Mouse (Mus musculus): ENCODE measurements at regions not wholly inside any gene's neighbourhood (a gene's known extent, or its start where the extent isn't known, plus 50 kb on each side); places are given as distances from the start of the nearest gene placed in this dataset.
"Not testable (repeated sequence)": the region's sequence is repeated elsewhere in the genome, so short reads cannot be mapped to it uniquely, and the experiment has no call there.

DNA sequence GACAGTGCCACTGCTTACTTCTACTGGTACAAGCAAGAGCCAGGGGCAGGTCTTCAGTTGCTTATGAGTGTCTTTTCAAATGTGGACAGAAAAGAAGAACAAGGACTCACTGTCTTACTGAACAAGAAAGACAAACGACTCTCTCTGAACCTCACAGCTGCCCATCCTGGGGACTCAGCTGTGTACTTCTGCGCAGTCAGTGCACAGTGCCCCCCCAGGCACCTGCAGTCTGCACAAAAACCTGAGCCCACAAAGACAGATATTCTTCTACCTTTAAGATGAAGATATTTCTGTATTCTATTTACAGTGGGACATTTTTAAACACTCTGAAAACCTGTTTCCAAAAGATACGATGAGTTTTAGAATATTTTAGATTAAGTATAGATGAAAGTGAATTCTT is 476.5 kb downstream of the Dad1 start:
- no peaks in the 10 kb centered on the region for H3K36me3 ChIP-seq (ENCODE audit: control insufficient read depth, insufficient read depth, low read length)
- DNase-seq (ENCODE audit: low spot score) (no peak), ATAC-seq (replicated peaks; ENCODE audit: low FRiP score) (no peak)
- no peak overlapping the region for H3K9ac ChIP-seq (ENCODE audit: low read depth, low read length)
- no peaks in the 10 kb centered on the region for H3K4me1 ChIP-seq (replicated peaks; ENCODE audit: control insufficient read depth, insufficient read depth, low read length)
- H3K27me3 ChIP-seq (replicated peaks; ENCODE audit: control insufficient read depth, insufficient read depth, low read length), result no peaks in the 10 kb centered on the region
- H3K4me2 ChIP-seq, result no peak overlapping the region
- H3K9me3 ChIP-seq (ENCODE audit: control insufficient read depth, low read length), result no peaks in the 10 kb centered on the region
- no peak overlapping the region for H3K27ac ChIP-seq (ENCODE audit: low read depth, low read length)
- WGBS, result 72% methylated on average over 3 of the region's 3 CpGs
- no peak overlapping the region for H3K4me3 ChIP-seq (ENCODE audit: low read depth, low read length)

DNA sequence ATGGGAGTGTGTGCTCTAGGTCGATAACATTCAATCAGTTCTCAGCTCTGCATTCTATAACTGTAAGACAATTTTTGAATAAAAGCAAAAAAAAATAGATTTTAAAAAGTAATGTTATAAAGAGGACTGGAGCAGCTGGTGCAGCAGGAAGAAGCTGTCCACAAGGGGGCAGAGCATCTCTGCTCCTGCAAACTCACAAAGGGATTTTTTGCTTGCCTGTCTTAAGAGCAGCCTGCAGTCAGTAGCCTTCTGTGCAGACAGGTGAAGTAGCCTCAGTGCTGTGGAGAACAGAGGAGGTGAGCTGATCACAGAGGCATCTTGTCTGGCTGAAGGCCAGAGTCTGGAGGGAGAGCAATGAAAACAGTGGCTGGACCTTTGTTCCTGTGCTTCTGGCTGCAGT is 477.2 kb downstream of the Dad1 start:
- not testable (repeated sequence) for H3K9me3 ChIP-seq (ENCODE audit: control insufficient read depth, low read length); DNase-seq (ENCODE audit: low spot score); H3K4me3 ChIP-seq (ENCODE audit: low read depth, low read length); ATAC-seq (replicated peaks; ENCODE audit: low FRiP score); H3K4me1 ChIP-seq (replicated peaks; ENCODE audit: control insufficient read depth, insufficient read depth, low read length); H3K27ac ChIP-seq (ENCODE audit: low read depth, low read length); H3K27me3 ChIP-seq (replicated peaks; ENCODE audit: control insufficient read depth, insufficient read depth, low read length); H3K4me2 ChIP-seq; H3K9ac ChIP-seq (ENCODE audit: low read depth, low read length); H3K36me3 ChIP-seq (ENCODE audit: control insufficient read depth, insufficient read depth, low read length)
- 29% methylated on average over 1 of the region's 1 CpGs for WGBS

DNA sequence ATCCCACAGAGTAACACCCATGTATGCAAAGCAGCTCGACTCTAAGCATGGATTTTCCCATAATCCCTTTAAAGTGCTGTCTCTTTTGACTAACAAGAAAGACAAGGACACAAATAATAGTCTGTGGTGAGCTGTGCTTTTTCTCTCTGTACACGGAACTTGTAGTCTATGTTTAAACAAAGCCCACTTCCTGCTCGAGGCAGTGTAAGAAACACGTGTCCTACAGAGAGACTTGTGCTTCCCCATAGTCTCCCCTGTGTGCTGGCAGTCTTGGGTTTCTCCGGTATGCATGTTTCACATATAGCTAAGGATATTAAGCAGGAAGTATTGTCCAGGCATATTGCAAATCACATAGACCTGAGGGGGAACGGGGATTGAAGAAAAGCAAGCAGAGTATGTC is 487.4 kb downstream of the Dad1 start:
- not testable (repeated sequence) for H3K4me1 ChIP-seq (replicated peaks; ENCODE audit: control insufficient read depth, insufficient read depth, low read length); H3K9me3 ChIP-seq (ENCODE audit: control insufficient read depth, low read length); ATAC-seq (replicated peaks; ENCODE audit: low FRiP score); H3K4me3 ChIP-seq (ENCODE audit: low read depth, low read length); H3K9ac ChIP-seq (ENCODE audit: low read depth, low read length); H3K4me2 ChIP-seq; DNase-seq (ENCODE audit: low spot score); H3K27ac ChIP-seq (ENCODE audit: low read depth, low read length); H3K36me3 ChIP-seq (ENCODE audit: control insufficient read depth, insufficient read depth, low read length); H3K27me3 ChIP-seq (replicated peaks; ENCODE audit: control insufficient read depth, insufficient read depth, low read length)
- WGBS, result 50% methylated on average over 6 of the region's 6 CpGs

DNA sequence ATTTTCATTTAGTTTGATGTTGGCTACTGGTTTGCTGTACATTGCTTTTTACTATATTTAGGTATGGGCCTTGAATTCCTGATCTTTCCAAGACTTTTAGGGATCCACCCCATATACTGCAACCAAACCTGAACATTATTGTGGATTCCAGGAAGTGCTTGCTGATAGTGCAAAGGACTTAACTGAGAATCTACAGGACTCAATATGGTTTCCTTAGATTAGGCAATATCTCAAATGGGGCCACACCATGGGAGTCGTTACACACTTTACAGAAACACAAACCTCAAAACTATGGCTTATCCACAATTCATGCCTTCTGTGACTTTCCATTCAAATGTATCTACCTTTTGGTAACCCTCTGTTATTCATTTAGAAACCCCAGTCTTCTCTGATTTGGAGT is 488.0 kb downstream of the Dad1 start:
- not testable (repeated sequence) for H3K27me3 ChIP-seq (replicated peaks; ENCODE audit: control insufficient read depth, insufficient read depth, low read length); DNase-seq (ENCODE audit: low spot score); H3K4me1 ChIP-seq (replicated peaks; ENCODE audit: control insufficient read depth, insufficient read depth, low read length); H3K36me3 ChIP-seq (ENCODE audit: control insufficient read depth, insufficient read depth, low read length); H3K4me2 ChIP-seq; H3K27ac ChIP-seq (ENCODE audit: low read depth, low read length); H3K9me3 ChIP-seq (ENCODE audit: control insufficient read depth, low read length); H3K9ac ChIP-seq (ENCODE audit: low read depth, low read length); H3K4me3 ChIP-seq (ENCODE audit: low read depth, low read length)
- WGBS, result 37% methylated on average over 1 of the region's 1 CpGs
- ATAC-seq (replicated peaks; ENCODE audit: low FRiP score), result peak; percentile 91

DNA sequence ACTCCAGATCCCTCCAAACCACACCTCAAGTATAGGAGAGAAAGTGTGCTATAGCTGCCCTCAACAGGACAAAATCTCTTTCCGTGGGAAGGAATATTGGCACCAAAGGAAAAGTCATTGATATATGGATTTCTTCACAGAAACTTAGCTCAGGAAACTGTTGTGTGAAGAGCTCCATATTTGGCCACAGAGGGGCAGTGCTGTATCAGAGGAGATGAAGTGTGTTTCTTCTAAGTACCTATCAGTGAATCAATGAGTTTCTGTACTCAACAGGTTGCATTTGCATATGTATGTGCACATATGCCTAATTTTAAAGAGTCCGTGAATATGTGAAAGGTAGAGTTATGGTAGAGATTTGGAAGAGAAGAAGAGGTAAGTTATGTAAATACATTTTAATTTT is 493.3 kb downstream of the Dad1 start:
- not testable (repeated sequence) for ATAC-seq (replicated peaks; ENCODE audit: low FRiP score); H3K27ac ChIP-seq (ENCODE audit: low read depth, low read length); H3K9ac ChIP-seq (ENCODE audit: low read depth, low read length); DNase-seq (ENCODE audit: low spot score); H3K4me3 ChIP-seq (ENCODE audit: low read depth, low read length); H3K27me3 ChIP-seq (replicated peaks; ENCODE audit: control insufficient read depth, insufficient read depth, low read length); H3K4me2 ChIP-seq; H3K36me3 ChIP-seq (ENCODE audit: control insufficient read depth, insufficient read depth, low read length); H3K4me1 ChIP-seq (replicated peaks; ENCODE audit: control insufficient read depth, insufficient read depth, low read length); H3K9me3 ChIP-seq (ENCODE audit: control insufficient read depth, low read length)
- 69% methylated on average over 2 of the region's 2 CpGs for WGBS

DNA sequence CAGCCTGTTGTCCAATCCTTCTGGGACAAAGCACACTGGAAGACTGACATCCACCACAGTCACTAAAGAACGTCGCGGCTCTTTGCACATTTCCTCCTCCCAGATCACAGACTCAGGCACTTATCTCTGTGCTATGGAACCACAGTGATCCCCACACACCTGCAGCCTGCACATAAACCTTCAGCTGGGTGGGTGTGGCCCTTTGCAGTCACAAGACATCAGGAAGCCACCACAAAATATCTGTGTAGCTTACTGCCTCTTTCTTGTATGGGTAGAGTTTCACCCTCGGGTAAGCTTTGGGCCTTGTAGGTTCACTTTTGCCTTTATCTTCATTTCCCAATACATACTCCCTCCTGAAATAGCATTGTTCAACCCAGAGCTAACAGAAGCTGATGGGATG is 496.1 kb downstream of the Dad1 start:
- not testable (repeated sequence) for H3K4me2 ChIP-seq; H3K4me3 ChIP-seq (ENCODE audit: low read depth, low read length); H3K9ac ChIP-seq (ENCODE audit: low read depth, low read length); H3K9me3 ChIP-seq (ENCODE audit: control insufficient read depth, low read length); H3K36me3 ChIP-seq (ENCODE audit: control insufficient read depth, insufficient read depth, low read length); H3K27ac ChIP-seq (ENCODE audit: low read depth, low read length); H3K4me1 ChIP-seq (replicated peaks; ENCODE audit: control insufficient read depth, insufficient read depth, low read length); H3K27me3 ChIP-seq (replicated peaks; ENCODE audit: control insufficient read depth, insufficient read depth, low read length); DNase-seq (ENCODE audit: low spot score)
- 36% methylated on average over 4 of the region's 4 CpGs for WGBS
- peak; percentile 76; the same call in 1 of the 2 replicates for ATAC-seq (replicated peaks; ENCODE audit: low FRiP score)

DNA sequence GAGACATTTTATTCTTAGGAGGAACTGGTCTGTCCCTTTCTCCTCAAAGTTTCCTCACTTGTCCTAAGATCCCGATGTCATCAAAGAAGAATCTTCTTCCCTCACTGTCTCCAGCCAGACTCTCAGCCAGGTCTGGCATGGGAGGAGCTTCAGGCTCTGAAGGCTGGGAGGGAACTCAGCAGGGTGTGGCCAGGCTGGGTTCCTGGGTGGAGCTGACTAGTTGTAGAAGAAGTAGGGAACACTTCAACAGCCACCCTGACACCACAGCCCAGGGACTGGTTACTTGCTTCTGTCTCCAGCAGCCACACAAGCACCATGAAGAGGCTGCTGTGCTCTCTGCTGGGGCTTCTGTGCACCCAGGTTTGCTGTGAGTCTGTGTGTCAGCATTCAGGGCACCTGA is 496.8 kb downstream of the Dad1 start:
- DNase-seq (ENCODE audit: low spot score); H3K9ac ChIP-seq (ENCODE audit: low read depth, low read length); H3K4me3 ChIP-seq (ENCODE audit: low read depth, low read length); H3K36me3 ChIP-seq (ENCODE audit: control insufficient read depth, insufficient read depth, low read length); H3K27ac ChIP-seq (ENCODE audit: low read depth, low read length); H3K4me1 ChIP-seq (replicated peaks; ENCODE audit: control insufficient read depth, insufficient read depth, low read length); H3K9me3 ChIP-seq (ENCODE audit: control insufficient read depth, low read length); H3K4me2 ChIP-seq; H3K27me3 ChIP-seq (replicated peaks; ENCODE audit: control insufficient read depth, insufficient read depth, low read length); ATAC-seq (replicated peaks; ENCODE audit: low FRiP score): not testable (repeated sequence)
- no CpG with 5 or more reads among the region's 1 CpGs for WGBS

DNA sequence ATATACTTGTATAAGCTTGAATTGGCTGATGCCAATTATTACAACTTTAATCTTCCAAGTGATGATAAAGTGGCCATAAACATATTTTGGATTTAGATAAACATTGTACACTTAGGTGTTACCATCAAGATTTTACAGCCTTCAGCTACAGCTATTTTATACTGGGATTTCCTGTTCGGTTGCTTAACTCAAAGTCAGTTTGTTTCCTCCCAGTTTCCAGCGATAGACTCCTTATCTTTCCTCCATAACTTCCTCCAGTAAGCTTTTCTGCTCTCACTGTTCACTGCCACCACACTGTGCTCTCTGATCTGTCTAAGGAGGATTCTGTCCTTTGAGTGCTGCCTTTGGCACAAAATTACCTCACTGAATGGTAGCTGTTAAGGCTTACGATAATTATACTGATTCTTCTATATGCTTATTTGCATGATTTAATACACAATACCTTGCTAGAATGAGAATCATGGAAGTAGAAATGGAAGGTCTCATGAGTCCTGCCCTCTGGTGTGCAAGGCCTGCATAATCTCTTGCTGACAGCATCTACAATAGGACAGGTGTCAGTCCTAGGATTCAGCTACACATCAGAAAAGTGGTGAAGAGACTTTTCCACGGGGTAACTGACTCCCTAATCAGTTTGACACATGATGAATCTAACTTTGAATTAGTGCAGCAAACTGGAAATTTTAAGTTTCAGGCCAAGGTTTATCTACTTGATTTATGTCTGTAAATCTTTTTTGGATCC is 503.0 kb downstream of the Dad1 start:
- no peak for DNase-seq (ENCODE audit: low spot score)
- Histone ChIP-seq H3K4me3 (ENCODE audit: low read depth, low read length) (no peak overlapping the region), H3K27ac (ENCODE audit: low read depth, low read length) (no peak overlapping the region), H3K9ac (ENCODE audit: low read depth, low read length) (no peak overlapping the region), H3K9me3 (ENCODE audit: control insufficient read depth, low read length) (no peaks in the 10 kb centered on the region), H3K27me3 (replicated peaks; ENCODE audit: control insufficient read depth, insufficient read depth, low read length) (no peaks in the 10 kb centered on the region), H3K36me3 (ENCODE audit: control insufficient read depth, insufficient read depth, low read length) (no peaks in the 10 kb centered on the region), H3K4me1 (replicated peaks; ENCODE audit: control insufficient read depth, insufficient read depth, low read length) (no peaks in the 10 kb centered on the region; the same call in 1 of the 2 replicates), H3K4me2 (no peak overlapping the region)
- ATAC-seq (replicated peaks; ENCODE audit: low FRiP score), result peak; percentile 67
- 21% methylated on average over 4 of the region's 4 CpGs for WGBS

DNA sequence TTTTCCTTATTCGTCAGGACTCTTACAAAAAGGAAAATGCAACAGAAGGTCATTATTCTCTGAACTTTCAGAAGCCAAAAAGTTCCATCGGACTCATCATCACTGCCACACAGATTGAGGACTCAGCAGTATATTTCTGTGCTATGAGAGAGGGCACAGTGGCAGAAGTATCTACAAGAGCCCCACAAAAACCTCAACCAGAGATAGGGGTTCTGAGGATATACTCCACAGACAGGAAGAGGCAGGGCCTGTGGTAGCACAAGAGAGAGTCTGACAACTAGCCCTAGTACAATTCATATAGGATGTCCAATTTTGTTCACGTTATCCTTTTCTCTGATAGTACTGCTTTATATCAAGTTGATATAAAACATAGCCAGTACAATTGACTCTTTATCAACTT is 510.4 kb downstream of the Dad1 start:
- DNase-seq (ENCODE audit: low spot score); H3K4me1 ChIP-seq (replicated peaks; ENCODE audit: control insufficient read depth, insufficient read depth, low read length); H3K9me3 ChIP-seq (ENCODE audit: control insufficient read depth, low read length); H3K4me2 ChIP-seq; H3K9ac ChIP-seq (ENCODE audit: low read depth, low read length); H3K36me3 ChIP-seq (ENCODE audit: control insufficient read depth, insufficient read depth, low read length); H3K27me3 ChIP-seq (replicated peaks; ENCODE audit: control insufficient read depth, insufficient read depth, low read length); ATAC-seq (replicated peaks; ENCODE audit: low FRiP score); H3K27ac ChIP-seq (ENCODE audit: low read depth, low read length); H3K4me3 ChIP-seq (ENCODE audit: low read depth, low read length): not testable (repeated sequence)
- WGBS, result 54% methylated on average over 3 of the region's 3 CpGs
